Mouse (Mus musculus): ENCODE results near the gene Uba7.

Uba7 gene

GRCm38 (mm10) chr9:107962916-107963315 lies 12.4 kb upstream of the Uba7 start:
- DNase-seq: no peak

DNA sequence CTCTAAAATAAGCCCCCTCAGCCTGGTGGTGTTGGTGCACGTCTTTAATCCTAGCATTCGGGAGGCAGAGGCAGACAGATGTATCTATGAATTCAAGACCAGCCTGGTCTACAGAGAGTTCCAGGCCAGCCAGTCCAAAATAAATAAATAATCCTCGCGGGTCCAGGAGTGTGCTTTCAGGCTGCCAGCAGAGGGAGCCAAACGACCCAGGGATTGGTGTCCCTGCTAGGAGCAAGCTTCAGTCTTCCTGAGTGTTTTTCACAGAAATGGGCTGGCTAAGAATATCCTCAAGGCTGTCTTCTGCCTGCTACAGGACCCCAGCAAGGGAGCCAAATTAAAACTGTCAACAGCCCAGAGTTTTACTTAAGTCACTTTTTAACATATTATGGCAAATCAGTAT lies 11.6 kb upstream of the Uba7 start:
- DNase-seq: peak; percentile 91

GRCm38 (mm10) chr9:107964681-107965080 lies 10.6 kb upstream of the Uba7 start:
- no peak for DNase-seq

GRCm38 (mm10) chr9:107966676-107967075 lies 8.6 kb upstream of the Uba7 start:
- DNase-seq: no peak

DNA sequence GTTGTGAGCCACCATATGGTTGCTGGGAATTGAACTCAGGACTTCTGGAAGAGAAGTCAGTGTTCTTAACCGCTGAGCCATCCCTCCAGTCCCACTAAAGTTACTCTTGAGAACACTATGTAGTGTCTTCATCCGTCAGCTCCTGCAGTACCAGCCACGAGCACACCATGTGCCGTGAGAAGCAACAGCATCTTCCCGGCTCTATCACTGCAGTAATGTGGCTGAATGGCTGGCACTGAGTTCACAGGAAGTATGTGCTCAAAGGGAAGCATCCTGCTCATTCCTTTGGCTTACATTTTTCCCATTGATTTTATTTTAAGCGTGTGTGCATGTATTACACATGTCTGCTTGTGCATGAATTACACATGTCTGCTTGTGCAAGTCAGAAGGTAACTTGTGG lies 7.9 kb upstream of the Uba7 start:
- DNase-seq: peak; percentile 23

DNA sequence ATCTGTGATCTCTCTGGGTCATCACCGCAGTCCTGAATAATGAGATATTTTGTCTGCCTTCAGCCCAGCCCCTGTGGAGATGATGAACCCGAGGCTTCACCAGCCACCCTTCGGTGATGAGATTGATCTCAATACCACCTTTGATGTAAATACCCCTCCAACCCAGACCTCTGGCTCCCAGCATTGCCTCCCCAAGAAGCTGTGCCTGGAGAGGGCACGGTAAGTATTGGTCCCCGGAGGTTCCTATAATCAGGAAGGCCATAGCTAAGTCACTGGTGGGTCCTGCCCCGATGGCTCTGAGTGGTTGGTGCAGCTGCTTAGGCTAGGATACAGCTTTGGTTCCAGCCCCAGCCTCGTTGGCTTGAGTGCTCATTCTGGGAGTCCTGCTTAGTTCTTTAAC lies 6.8 kb upstream of the Uba7 start:
- DNase-seq: no peak

DNA sequence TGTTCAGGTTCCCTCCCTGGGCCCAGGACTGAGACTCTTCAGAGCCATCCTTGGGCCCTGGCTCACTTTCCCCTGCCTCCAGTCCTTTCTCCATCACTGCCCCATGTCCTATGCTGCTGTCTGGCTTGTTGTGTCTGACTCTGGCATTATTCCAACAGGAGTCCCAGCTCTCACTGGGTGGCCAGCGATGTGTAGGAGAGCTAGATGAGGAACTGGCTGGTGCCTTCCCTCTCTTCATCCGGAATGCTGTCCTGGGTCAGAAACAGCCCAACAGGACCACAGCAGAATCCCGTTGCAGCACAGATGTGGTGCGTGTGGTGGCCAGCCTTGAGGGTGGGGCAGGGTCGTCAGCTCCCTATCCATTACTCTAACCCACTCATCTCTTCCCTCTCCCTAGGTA lies 5.0 kb upstream of the Uba7 start:
- no peak for DNase-seq

GRCm38 (mm10) chr9:107971690-107972541 lies 3.4 kb upstream of the Uba7 start:
- DNase-seq: no peak

- DNase-seq: no peak
Measured at GRCm38 (mm10) chr9:107974491-107975171, 674 bp upstream of the Uba7 start.

- no peak for DNase-seq
Measured at GRCm38 (mm10) chr9:107978815-107979214, 3.5 kb downstream of the Uba7 start.

GRCm38 (mm10) chr9:107981684-107982605 lies 6.6 kb downstream of the Uba7 start:
- DNase-seq: peak; percentile 73

DNA sequence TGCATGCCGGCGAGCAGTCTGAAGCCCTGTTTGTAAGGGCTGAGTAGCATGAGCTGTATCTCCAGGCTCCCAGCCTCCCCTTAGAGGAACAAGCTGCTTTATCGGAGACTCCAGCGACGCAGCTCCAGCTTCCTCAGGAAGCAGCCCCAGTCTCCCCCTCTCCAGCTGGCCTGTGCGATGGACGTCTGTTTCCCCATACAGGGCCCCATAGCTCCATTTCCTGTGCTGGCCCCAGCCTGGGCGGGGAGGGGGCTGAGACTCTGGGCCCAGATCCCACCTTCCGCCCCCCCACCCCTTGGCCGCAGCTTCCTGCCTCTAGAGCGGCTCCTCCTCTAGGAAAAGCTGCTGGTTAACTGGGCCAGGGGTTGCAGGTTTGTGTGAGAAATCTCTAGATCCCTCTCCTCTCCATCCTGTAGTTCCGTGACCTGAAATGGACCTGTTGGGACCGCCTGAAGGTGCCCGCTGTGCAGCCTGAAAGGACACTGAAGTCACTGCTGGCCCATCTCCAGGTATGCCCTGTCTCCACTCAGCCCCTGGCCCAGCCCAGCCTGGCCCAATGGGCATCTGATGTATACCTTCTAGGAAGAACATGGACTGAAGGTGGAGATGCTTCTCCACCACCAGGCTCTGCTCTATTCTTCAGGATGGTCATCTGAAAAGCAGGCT lies 7.5 kb downstream of the Uba7 start, which contains the start of gene Gm20661:
Gene Gm20661, plus strand, starts transcription at position 378 of the 666 bp plus-strand sequence.
- DNase-seq: peak; percentile 90

DNA sequence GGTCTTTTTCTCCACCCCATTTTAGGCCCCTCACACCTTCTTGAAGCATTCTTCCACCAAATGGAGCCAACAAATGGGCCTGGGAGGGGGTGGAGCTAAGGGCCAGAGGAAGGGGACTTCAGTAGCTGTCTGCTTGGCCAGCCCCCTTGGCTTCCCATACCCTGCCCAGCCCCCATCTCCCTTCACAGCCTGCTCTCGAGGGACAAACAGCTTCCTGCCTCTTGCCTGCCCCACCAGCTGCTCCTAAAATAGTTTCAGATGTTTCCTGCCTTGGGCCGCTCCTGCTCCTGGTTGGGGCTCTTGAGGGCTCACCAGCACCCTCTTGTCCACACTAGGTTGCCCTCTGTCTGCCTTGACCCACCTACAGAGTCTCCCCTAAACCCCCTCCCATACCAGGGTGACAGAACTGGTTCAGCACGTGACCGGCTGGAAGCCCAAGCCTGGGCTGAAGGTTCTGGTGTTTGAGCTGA lies 8.2 kb downstream of the Uba7 start:
- peak; percentile 93 for DNase-seq

DNA sequence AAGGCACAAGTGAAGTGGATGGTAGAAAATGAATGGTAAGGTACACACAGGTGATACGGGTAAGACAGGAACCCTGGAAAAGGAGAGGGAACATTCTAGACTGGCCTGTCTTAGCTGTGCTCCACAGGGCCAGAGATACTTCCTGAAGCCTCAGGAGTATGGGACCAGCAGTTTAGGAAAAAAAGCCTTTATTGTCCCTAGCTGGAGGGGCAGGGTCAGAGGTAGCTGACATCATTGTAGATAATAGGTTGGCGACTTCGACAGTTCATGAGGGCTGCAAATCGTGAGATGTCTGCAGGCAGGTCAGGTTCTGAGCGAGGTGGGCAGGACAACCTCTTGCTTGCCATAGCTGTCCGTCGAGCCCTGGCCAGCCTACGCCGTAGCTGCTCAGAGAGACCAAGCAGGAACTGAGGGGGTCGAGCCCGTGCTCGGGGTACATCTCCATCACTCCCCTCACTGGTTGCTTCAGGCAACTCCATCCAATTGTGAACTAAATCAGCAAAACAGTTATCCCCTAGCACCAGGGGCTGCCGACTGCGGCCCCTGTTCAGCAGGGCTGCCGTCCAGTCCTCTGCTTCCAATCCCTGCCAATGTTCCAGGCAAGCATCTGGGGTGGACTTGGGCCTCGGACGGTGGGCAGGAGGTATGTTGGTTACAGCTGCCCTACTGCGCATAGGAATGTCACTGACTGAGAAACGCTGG lies 8.9 kb downstream of the Uba7 start:
- peak; percentile 33 for DNase-seq

- peak; percentile 17 for DNase-seq
Measured at GRCm38 (mm10) chr9:107984754-107985055, 9.4 kb downstream of the Uba7 start.

DNA sequence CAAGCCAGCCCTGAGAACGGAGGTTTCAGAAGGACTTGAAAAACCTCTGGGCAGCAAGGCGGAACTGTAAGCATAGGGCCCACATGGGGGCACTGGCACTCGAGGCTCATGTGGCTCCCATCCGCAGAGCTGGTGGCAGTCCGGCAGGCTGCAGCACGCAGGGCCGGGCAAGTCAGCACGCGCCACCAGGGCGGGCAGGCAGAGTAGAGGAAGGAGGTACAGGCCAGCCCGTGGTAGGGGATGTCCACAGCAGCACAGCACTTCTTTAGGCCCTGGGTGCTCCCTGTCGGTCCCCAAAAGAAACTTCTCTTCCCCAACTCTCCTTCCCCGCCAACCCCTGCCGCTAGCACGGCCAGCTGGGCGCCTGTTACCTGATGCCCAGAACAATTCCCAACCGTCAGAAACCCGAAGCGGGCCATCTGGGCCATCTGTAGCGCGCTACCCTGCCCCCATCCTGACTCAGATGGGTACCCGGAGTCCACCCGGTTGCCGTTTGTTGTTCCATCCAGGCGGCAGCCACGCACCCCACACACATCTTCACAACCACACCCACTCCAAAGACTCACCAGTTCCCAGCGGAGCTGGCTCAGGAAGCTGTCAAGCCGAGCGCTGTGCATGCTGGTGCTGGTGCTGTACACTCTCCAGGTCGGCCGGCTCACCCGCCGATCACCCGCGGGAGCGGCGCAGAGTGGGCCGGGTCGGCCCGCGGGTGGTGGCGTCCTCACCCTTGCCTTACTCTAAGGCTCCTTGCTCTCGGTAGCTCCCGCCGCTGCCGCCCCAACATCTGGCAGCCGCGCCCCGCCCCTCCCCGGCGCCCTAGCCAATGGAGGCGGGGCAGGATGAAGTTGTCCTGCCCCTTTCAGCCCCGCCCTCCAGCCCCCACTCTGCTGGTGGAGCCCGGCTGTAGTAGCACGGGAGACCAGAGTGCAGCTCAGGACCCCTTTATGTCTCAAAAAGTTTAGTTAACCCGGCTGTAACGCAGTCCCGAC lies 10.1 kb downstream of the Uba7 start, which contains the start of gene Inka1:
Gene Inka1, minus strand, starts transcription at position 749 of the 989 bp plus-strand sequence.
- peak; percentile 94 for DNase-seq

GRCm38 (mm10) chr9:107986376-107986775 lies 11.1 kb downstream of the Uba7 start:
- DNase-seq: peak; percentile 87

DNA sequence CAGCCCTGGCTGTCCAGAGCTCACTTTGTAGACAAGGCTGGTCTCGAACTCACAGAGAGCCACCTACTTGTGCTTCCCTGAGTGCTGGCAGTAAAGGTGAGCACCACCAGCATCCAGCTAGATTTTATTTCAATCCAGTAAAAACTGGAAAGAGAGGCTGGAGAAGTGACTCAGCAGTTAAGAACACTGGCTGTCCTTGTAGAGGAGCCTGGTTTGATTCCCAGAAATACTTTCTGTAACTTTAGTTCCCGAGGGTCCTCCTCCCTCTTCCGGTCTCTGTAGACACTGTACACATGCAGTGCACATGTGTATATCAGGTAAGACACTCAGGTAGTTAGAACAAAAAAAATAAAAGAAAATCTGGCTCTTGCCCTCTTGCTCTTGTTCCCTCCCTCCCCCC lies 12.6 kb downstream of the Uba7 start:
- no peak for DNase-seq

DNA sequence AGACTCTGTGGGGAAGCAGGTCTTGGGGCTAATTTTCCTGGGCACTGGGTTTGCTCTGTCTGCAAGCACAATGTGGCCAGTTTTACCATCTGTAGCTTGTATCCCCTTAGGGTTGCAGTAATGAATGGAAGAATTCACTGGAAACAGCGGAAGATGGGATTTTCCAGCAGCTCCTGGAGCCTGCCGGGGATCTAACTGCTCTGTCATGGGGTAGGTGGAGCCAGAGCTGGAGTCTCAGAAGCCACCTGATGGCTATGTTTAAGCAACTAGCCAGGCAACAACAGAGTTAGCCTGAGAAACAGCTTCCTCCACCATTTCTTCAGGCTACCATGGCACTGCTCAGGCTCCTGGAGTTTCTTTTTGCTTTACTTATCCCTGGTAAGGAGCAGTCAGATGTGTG lies 16.9 kb downstream of the Uba7 start, which contains the start of gene Cdhr4:
Gene Cdhr4, plus strand, starts transcription at position 301 of the 400 bp plus-strand sequence.
- DNase-seq: no peak

DNA sequence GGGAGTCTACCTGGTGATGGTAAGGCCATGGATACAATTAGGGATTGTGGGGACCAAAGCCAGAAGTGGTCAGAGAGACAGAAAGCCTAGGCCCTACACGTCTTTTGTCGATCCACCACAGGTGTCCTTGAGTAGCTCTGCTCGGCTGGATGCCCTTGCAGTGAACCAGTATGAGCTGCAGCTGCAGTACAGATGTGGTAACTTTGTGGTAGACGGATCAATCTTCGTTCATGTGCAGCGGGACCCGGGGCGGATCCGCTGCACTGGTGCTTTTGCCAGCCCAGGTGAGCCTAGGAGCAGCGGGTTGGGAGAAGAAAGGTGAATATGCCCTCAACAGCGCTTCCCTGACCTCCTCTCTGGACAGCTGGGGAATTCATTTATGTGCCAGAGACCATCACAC lies 17.7 kb downstream of the Uba7 start:
- DNase-seq: no peak

Data from kidney, postnatal 14 days (tissue).